Comparison of ENCODE assay signal across 8 mouse cellular contexts in the genomic region with DNA sequence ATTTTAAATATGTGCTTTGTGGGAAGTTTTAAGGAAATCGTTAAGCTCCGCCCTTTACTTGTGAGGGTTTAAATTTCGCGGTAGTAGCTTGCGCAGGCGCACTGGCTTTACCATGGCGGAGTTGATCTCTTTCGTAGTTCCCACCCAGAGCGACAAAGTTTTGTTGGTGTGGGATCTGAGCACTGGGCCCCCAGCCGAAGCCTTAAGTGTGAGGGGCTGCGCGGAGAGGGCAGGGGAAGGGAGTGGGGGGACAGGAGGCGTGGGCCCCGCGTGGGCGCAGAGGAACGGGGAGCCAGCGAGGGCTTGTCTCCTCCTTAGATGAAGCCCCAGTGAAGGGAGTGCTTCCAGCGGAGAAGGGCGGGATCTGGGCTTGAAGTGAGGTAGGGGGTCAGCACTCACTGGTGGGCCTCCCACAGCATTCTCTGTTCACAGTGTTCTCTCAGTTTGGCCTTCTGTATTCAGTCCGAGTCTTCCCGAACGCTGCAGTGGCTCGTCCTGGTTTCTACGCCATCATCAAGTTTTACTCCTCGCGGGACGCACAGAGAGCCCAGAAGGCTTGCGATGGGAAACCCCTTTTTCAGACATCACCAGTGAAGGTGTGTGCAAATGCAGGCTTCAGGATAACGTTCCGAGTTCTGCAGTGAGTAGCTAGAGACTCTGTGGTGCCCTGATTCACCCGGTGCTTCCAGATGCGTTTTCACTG. TPM values are rescaled to one million over a fixed set of nuclear protein-coding genes. Genes with fewer than 3 reads are reported as not detected.
DNase-seq lines count a peak whose midpoint lies in the region; ATAC-seq and TF ChIP-seq lines count a peak whose summit lies in the region.

No protein-coding gene starts in this region.

- peak overlapping the region; percentile 92 for H3K4me2 ChIP-seq in forebrain, postnatal 0 days (ENCODE audit: low read depth)
- peak overlapping the region; percentile 84 for H3K4me2 ChIP-seq in lung, postnatal 0 days (replicated peaks; ENCODE audit: low read depth, low read length)

- 2% methylated on average over 33 of the region's 33 CpGs for WGBS in forebrain, postnatal 0 days
- under 1% methylated on average over 33 of the region's 33 CpGs for WGBS in lung, postnatal 0 days

- H3K4me1 ChIP-seq in forebrain, postnatal 0 days (ENCODE audit: insufficient read depth) = peaks cover 7% of the 10 kb centered on the region; the same call in 1 of the 2 replicates
- no peaks in the 10 kb centered on the region for H3K4me1 ChIP-seq in lung, postnatal 0 days (ENCODE audit: insufficient read depth, low read depth, low read length)

- no peak for TF ChIP-seq CTCF in forebrain, postnatal 0 days (IDR thresholded peaks at IDR 0.05; ENCODE audit: low read depth)
- no peak for TF ChIP-seq CTCF in lung, postnatal 0 days (IDR thresholded peaks at IDR 0.05)

- H3K36me3 ChIP-seq in forebrain, postnatal 0 days (ENCODE audit: insufficient read depth) = no peaks in the 10 kb centered on the region
- no peaks in the 10 kb centered on the region for H3K36me3 ChIP-seq in lung, postnatal 0 days (ENCODE audit: insufficient read depth, low read length)

- peak overlapping the region; percentile 54 for H3K4me3 ChIP-seq in forebrain, postnatal 0 days (ENCODE audit: low read depth, low read length)
- peak overlapping the region; percentile 70 for H3K4me3 ChIP-seq in lung, postnatal 0 days (ENCODE audit: low read depth, low read length)

- H3K9ac ChIP-seq in forebrain, postnatal 0 days = peak overlapping the region; percentile 53
- H3K9ac ChIP-seq in lung, postnatal 0 days (replicated peaks; ENCODE audit: low read depth) = peak overlapping the region; percentile 65

- H3K27me3 ChIP-seq in forebrain, postnatal 0 days (ENCODE audit: insufficient read depth, low read length) = no peaks in the 10 kb centered on the region
- H3K27me3 ChIP-seq in lung, postnatal 0 days (replicated peaks; ENCODE audit: insufficient read depth, low read length) = no peaks in the 10 kb centered on the region

- peak; percentile 28 for ATAC-seq in forebrain, postnatal 0 days
- peak; percentile 35 for ATAC-seq in lung, postnatal 0 days

- no peaks in the 10 kb centered on the region for H3K9me3 ChIP-seq in forebrain, postnatal 0 days (ENCODE audit: low read length)
- H3K9me3 ChIP-seq in lung, postnatal 0 days (ENCODE audit: low read length) = no peaks in the 10 kb centered on the region

- TF ChIP-seq EP300 in lung, postnatal 0 days (IDR thresholded peaks at IDR 0.05) = no peak

- H3K27ac ChIP-seq in forebrain, postnatal 0 days (ENCODE audit: low read depth, low read length) = peak overlapping the region; percentile 73
- H3K27ac ChIP-seq in lung, postnatal 0 days (ENCODE audit: low read length) = peak overlapping the region; percentile 87

- peak; percentile 90 for DNase-seq in MN1 (ENCODE audit: low spot score)
- DNase-seq in cerebellum, adult 18-20 months = peak; percentile 74 to 80
- DNase-seq in forebrain, postnatal 0 days = peak; percentile 93
- peak; percentile 94 for DNase-seq in heart, postnatal 4 days
- DNase-seq in layer of hippocampus, adult 9-11 months = peak; percentile 76
- no peak for DNase-seq in lung, postnatal 0 days (ENCODE audit: low spot score)
- peak; percentile 87 for DNase-seq in ovary, postnatal 10 days (ENCODE audit: low spot score)
- DNase-seq in thymus, postnatal 36 days = peak; percentile 84 to 85

RNA-seq across cellular contexts. Expression of a gene that starts 1.0 kb away (rescaled TPM):
- 4.4 and 5.2 TPM in 2 replicates for total RNA-seq in forebrain, postnatal 0 days (2014; rRNA removed)
- polyA plus RNA-seq in forebrain, postnatal 0 days (2015; fragmentation: Nextera tagmentation; extraction: Ambion mirVana) = 8.6 and 9.0 TPM in 2 replicates
- 10 to 100 TPM; 29.2 to 35.0 TPM for total RNA-seq in heart, postnatal 4 days (2021)
- 20.1 and 34.1 TPM in 2 replicates for polyA plus RNA-seq in lung, postnatal 0 days (2015; fragmentation: Nextera tagmentation; extraction: Ambion mirVana)

RNA-seq across cellular contexts. Expression of a gene that starts 29.0 kb away (rescaled TPM):
- total RNA-seq in forebrain, postnatal 0 days (2014; rRNA removed) = not detected in 2 replicates
- polyA plus RNA-seq in forebrain, postnatal 0 days (2015; fragmentation: Nextera tagmentation; extraction: Ambion mirVana) = not detected in 2 replicates
- not detected for total RNA-seq in heart, postnatal 4 days (2021)
- polyA plus RNA-seq in lung, postnatal 0 days (2015; fragmentation: Nextera tagmentation; extraction: Ambion mirVana) = not detected in 2 replicates

RNA-seq across cellular contexts. Expression of a gene that starts 37.3 kb away (rescaled TPM):
- total RNA-seq in forebrain, postnatal 0 days (2014; rRNA removed) = 22.5 and 28.3 TPM in 2 replicates
- polyA plus RNA-seq in forebrain, postnatal 0 days (2015; fragmentation: Nextera tagmentation; extraction: Ambion mirVana) = 13.4 and 15.7 TPM in 2 replicates
- total RNA-seq in heart, postnatal 4 days (2021) = 10 to 100 TPM; 17.9 to 20.5 TPM
- 25.2 and 33.1 TPM in 2 replicates for polyA plus RNA-seq in lung, postnatal 0 days (2015; fragmentation: Nextera tagmentation; extraction: Ambion mirVana)

RNA-seq across cellular contexts. Expression of a gene that starts 46.0 kb away (rescaled TPM):
- 0.77 and 3.5 TPM in 2 replicates for total RNA-seq in forebrain, postnatal 0 days (2014; rRNA removed)
- 2.5 and 3.4 TPM in 2 replicates for polyA plus RNA-seq in forebrain, postnatal 0 days (2015; fragmentation: Nextera tagmentation; extraction: Ambion mirVana)
- 1 to 10 TPM; 7.9 TPM for total RNA-seq in heart, postnatal 4 days (2021)
- 7.6 TPM in 2 replicates for polyA plus RNA-seq in lung, postnatal 0 days (2015; fragmentation: Nextera tagmentation; extraction: Ambion mirVana)
